Mouse (Mus musculus) adipocyte (in vitro differentiated cells): ENCODE data around the gene Iqcf6.

Source experiments
- DNase-seq: peaks from one replicate; pipeline ENCODE4 v3.0.0-alpha.2; 2016; ENCODE audit warnings: low spot score

Iqcf6 gene

DNA sequence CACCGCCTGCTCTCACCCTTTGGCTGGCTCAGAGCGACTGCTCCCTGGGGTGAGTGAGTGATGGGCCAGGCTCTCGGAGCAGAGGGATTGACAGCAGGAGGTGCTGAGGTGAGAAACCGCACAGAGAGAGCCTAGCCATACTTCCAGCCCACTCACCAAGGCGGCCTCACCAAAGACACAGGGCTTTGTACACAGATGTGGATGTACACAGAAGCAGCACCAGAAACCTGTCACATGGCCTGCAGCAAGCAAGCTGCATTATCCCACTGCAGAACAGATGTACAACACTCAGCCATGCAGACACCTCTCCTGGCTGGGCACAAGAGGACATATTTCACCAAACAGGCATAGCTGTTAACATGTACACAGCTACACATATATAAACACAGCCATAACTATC, 31.2 kb downstream of the Iqcf6 start:
- DNase-seq = no peak

DNA sequence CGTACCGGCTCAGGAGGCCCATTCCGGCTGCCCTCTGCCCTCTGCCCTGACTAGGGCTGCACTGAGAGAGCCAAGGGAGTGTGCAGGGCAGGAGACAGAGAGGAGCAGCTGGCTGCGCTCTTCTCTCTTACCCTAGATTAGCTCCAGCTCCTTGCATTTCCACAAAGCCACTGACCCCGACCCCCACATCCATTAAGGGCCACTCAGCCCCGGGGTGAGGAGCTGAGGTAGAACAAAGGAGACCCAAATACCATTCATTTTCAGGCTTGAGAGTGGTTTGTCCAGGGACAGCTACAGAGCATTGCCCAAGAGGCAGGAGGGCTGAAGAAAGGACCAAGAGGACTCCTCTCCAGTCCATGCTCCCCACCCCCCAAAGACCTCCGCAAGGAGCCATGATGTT, 33.1 kb downstream of the Iqcf6 start:
- no peak for DNase-seq

DNA sequence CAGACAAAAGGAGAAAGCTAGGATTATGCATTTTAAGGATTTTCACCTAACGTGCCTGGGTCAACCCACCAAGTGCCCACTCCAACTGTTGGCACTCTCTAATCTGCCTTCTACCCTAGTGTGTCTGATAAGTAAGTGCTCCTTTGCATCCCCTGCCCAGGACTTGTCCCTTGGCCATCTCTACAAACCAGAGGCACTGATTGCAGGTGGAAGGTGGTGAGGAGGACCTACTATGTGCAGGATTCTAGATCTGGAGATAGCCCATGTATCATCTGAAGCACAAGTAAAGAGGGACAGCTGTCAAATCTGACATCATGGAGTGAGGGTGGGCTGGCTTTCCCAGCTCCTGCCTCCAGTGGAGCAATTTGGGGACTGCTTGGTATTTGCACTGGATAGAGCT, 33.6 kb downstream of the Iqcf6 start:
- no peak for DNase-seq

DNA sequence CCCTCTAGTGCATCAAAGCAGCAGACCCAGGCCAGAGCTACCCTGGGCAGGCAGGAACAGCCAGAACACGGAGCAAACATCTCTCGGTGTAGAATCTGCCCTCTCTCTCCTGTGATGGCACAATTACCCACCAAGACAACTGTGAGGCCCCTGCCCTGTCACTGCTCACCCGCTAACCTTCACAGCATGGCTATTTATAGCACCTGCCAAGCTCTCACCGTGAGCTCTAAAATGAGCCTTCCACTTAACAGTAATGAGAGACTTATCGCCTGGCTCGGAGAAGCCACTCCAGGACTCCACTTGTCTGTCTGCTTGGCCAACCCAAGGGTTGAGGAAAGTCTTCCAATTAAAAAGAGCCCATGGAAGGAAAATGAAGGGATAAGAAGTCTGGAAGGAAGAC, 36.8 kb downstream of the Iqcf6 start:
- DNase-seq = no peak

DNA sequence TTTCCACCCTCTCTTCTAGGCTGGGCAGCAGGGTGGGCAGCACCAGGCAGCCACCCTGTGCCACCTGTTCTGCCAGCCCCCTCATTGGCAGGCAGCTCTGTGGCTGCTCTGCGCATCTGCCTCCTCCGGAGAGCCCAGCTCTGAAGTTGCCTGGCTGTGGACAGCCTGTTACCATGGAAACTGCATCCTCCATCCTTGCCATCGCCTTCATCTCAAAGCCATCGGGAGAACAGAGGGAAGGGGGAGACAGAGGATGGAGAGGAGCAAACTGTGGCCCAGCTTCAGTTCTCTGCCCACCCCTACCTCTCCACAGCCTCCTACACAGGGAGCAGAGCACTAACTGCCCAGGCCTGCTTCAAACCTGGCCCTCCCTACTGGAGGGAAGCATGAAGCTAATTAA, 38.1 kb downstream of the Iqcf6 start:
- no peak for DNase-seq

DNA sequence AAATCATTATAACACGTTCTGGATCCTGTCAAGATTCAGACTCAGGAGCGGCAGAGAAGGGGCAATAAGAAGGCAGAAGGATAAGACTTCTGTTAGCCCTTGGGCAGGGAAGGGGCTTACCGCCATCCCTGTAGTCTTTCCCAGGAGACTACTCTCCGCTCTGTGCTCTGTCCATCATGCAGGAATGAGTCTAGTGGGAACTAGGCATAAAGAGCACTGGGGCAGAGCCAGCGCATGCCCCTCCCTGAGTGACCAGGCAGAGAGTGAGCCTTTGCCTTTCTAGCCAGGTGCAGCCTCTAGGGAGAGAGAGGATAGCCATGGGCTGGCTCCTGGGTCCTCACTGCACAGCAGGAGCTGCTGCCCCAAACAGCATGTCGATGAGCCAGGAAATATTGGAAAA, 38.5 kb downstream of the Iqcf6 start:
- DNase-seq = no peak

DNA sequence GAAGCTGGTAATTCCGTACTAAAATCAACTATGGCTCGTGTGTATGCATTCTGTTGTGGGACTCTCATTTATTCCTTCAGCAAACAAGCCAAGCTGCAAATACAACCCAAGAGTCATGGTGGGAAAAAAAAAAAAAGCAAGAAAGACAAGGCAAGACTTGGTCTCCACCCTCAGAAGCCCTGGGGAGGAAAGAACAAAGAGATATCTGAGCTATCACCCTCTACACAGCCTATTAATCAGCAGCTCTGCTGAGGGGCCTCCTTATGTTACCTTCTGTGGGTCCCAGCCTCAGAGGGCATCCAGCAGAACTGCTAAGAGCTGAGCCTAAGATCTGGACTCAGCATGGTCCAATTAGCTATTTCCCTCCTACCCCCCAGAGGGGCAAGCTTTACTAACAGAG, 47.5 kb downstream of the Iqcf6 start:
- DNase-seq = no peak

DNA sequence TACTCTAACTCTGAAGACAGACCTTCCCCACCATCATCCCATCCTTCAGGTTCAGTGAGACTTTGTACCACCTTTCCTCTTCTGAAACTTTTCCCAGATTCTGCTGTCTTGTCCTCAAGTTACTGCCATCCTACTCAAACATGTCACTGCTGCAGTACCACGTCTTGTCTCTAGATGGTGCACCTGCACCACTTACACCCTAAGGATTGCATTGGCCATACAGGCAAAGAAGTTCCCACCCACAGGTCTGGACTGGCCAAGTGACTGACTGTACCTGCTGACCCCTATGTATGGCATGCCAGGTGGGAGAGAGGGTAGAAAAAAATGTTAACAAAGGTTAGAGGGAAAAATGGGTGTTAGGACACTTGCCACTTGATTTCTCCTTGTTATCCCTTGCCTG, 49.1 kb downstream of the Iqcf6 start:
- DNase-seq = peak; percentile 85

DNA sequence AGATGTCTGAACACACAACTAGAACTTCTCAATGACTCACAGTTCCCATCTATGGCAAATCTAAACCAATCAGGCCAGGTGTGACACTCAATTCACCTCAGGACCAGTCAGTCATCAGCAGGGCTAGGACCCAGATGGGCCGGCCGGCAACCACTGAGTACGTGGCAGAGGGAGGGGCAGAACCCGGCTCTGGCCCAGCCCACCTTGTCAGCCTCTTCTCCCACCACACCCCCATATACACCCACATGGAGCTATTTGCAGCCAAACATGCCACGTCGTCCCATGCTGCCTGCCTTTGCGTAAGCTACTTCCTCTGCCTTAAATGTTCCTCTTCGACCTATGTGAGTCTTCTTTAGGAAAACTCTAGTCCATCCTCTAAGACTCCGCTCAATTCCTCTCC, 49.6 kb downstream of the Iqcf6 start:
- DNase-seq = no peak

GRCm38 (mm10) chr9:106676571-106676970, 50.2 kb downstream of the Iqcf6 start:
- no peak for DNase-seq
